Mouse (Mus musculus): ENCODE measurements around the gene Zcwpw1.

DNA sequence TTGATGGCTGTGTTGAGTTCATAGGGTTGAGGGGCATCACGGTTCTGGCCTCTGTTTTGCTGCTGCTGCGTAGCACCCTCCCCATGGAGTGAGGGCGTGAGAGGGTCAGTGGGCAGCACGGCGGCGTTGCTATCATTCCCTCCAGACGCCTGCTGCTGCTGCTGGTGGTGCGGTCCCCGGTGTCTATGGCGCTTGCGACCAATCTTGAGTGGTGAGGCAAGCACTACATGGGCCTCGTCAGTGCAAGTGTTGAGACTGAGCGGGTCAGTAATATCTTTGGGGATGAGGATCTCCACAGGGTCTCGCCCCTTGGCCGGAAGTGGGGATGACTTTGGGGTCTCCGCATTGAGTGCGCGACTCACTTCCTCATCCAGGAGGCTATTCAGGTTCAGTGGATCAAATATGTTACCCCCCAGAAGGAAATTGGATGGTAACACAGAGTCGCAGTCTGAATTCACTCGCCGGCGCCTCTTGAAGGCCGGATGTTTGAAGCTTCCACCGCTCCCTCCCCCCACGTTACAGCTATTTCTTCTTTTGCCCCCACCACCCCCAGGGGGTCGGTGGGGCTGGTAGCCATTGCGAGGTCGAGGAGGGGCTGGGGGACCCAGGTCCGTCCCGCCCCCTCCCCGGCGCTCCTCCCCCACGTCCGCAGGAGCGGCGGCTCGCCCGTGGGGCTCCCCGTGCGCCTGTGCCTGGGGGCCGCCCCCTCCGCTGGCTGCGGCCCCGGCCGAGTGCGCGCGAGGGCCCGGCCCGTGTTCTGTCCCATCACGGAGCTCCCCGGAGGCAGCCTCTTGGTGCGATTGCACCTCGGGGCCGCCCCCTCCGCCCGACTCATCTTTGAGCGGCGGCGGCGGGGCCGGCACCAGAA is 2.2 kb upstream of the Zcwpw1 start:
- no peak for TF ChIP-seq UBTF (IDR thresholded peaks at IDR 0.05; ENCODE audit: borderline replicate concordance, insufficient read depth, low read depth, low read length)
- TF ChIP-seq HCFC1 (IDR thresholded peaks at IDR 0.05; ENCODE audit: low read depth, low read length) = no peak
- no peak for TF ChIP-seq CHD1 (IDR thresholded peaks at IDR 0.05; ENCODE audit: low read depth, low read length)
- TF ChIP-seq KAT2A (conservative IDR thresholded peaks at IDR 0.05; ENCODE audit: low read depth, low read length) = no peak
- no peak for TF ChIP-seq CTCF (IDR thresholded peaks at IDR 0.05 in 2 of 3, conservative IDR thresholded peaks at IDR 0.05 in 1 of 3; ENCODE audit: control insufficient read depth in 1 of 3, insufficient read depth in 1 of 3, low read depth in 2 of 3, low read length in 3 of 3, poor library complexity in 1 of 3, severe bottlenecking in 1 of 3)
- TF ChIP-seq POLR2A (IDR thresholded peaks at IDR 0.05; ENCODE audit: control insufficient read depth in 1 of 2, insufficient read depth in 1 of 2, low read depth in 1 of 2, low read length in 2 of 2, poor library complexity in 1 of 2) = no peak; a peak in 1 of 4 replicates
- TF ChIP-seq EP300 (IDR thresholded peaks at IDR 0.05; ENCODE audit: low read depth in 1 of 2, low read length in 2 of 2) = no peak
- no peak for TF ChIP-seq E2F4 (IDR thresholded peaks at IDR 0.05; ENCODE audit: borderline replicate concordance, low read depth, low read length)
- no peak for TF ChIP-seq POLR2AphosphoS2 (IDR thresholded peaks at IDR 0.05; ENCODE audit: low read length)
- no peak; the same call in 1 of the 2 replicates for TF ChIP-seq NRF1 (IDR thresholded peaks at IDR 0.05; ENCODE audit: insufficient read depth, low read depth, low read length, poor library complexity, severe bottlenecking)
- TF ChIP-seq CHD2 (IDR thresholded peaks at IDR 0.05; ENCODE audit: low read length) = no peak
- TF ChIP-seq TAL1 (IDR thresholded peaks at IDR 0.05; ENCODE audit: low read length) = no peak; the same call in 1 of the 2 replicates
